Mouse (Mus musculus): ENCODE results near the gene Cd302. TPM values are rescaled to one million over a fixed set of nuclear protein-coding genes. Genes with fewer than 3 reads are reported as not detected.

Cd302 gene
- total RNA-seq (2023; ENCODE audit: inconsistent age): 0.75 to 1.8 TPM (median 1.2 TPM) in 4 replicates

GRCm38 (mm10) chr2:60284467-60284821 lies at the start of gene Cd302:
Cd302 (minus strand) TSS chr2:60284488.

DNA sequence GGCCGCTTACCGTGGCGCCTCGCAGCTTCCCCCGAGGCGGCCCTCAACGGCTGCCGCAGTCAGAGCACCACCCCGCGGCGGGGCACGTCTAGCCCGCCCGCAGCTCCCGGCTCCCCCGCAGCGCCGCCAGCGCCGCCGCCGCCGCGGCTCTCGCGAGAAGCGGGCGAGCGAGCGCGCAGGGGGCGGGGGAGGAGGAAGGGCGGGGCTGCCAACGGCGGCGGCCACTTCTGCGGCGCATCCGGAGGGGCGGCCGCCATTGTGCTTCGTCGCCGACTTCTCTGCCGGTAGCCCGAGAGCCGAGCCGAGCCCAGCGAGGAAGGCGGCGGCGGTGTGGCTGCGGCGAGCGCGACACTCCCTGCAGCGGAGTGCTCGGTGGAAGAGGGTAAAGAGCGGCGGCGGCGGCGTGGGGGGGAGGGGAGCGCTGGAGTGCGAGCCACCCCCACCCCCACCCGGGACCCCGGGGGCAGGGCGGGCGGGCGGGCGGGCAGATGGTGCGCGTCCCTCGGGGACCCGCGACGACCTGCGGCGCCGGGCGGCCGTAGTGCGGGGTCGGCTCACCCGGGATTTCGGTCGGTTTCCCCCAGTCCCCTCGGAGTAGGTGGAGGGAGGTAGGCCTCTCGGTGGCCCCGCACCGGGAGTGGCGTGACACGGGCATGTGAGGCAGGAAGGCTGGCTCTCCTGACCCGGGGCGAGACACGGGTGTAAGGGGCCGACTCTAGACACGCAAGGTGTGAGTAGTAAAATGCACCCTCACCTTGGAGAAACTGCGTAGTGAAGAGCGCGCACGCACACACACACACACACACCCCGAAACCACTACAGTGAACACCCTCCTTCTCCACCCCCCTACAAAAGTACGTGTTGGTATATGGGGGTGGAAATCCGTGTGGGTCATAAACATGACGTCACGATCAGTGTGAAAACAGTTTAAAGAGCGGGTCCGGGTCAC lies 74.3 kb downstream of the Cd302 start, which contains the start of the genes Baz2b and March7:
TSS of gene Baz2b (minus strand) at position 137 of the 949 bp plus-strand sequence.
TSS of gene March7 (plus strand) at position 185 of the 949 bp plus-strand sequence.

Other genes starting within 250 kb of the Cd302 start
- gene Baz2b, start 74.6 kb downstream of the Cd302 start, total RNA-seq (2023; ENCODE audit: inconsistent age): 186 to 218 TPM (median 209 TPM) in 4 replicates
- gene March7, start 74.6 kb downstream of the Cd302 start, total RNA-seq (2023; ENCODE audit: inconsistent age): 157 to 201 TPM (median 186 TPM) in 4 replicates
- gene Ly75, start 98.8 kb upstream of the Cd302 start, total RNA-seq (2023; ENCODE audit: inconsistent age): 6.6 to 8.1 TPM (median 7.1 TPM) in 4 replicates

All from B cell, adult (primary cell).